Mouse (Mus musculus) forebrain, postnatal 0 days (tissue): ENCODE data around the gene Btbd1. TPM values are rescaled to one million over a fixed set of nuclear protein-coding genes. Genes with fewer than 3 reads are reported as not detected.
A peak's percentile ranks its signal among the peaks of the same experiment; 100 is the strongest.

ENCODE experiments used
- ATAC-seq: fragments of 200-750 bp; cut with Nextera tagmentation; 2 replicates; pipeline ENCODE4 v1.8.0; 2017; ENCODE audit warnings: mild to moderate bottlenecking, moderate library complexity
- DNase-seq: peaks from one replicate; pipeline ENCODE4 v3.0.0-alpha.2; 2015
- H3K27ac ChIP-seq: fragments of 300-500 bp; sonication (generic); 2 replicates; pipeline ENCODE4 v1.5.1; 2014; ENCODE audit warnings: low read depth, mild to moderate bottlenecking, antibody characterized with exemption, low read length, moderate library complexity, mixed read lengths
- H3K27me3 ChIP-seq: fragments of 300-500 bp; sonication (generic); 2 replicates; pipeline ENCODE4 v1.6.1; 2014; ENCODE audit warnings: mild to moderate bottlenecking, low read length, mixed read lengths; ENCODE audit not compliant: insufficient read depth
- H3K36me3 ChIP-seq: fragments of 300-500 bp; sonication (generic); 2 replicates; pipeline ENCODE4 v1.6.1; 2014; ENCODE audit warnings: mild to moderate bottlenecking, moderate library complexity; ENCODE audit not compliant: insufficient read depth
- H3K4me1 ChIP-seq: fragments of 300-500 bp; sonication (generic); 2 replicates; pipeline ENCODE4 v1.6.1; 2014; ENCODE audit warnings: antibody characterized with exemption; ENCODE audit not compliant: insufficient read depth
- H3K4me2 ChIP-seq: fragments of 300-500 bp; sonication (generic); 2 replicates; pipeline ENCODE4 v1.6.1; 2014; ENCODE audit warnings: low read depth, mild to moderate bottlenecking, moderate library complexity
- H3K4me3 ChIP-seq: fragments of 300-500 bp; sonication (generic); 2 replicates; pipeline ENCODE4 v1.5.1; 2014; ENCODE audit warnings: low read depth, low read length, mixed read lengths
- H3K9ac ChIP-seq: fragments of 300-500 bp; sonication (generic); 2 replicates; pipeline ENCODE4 v1.6.1; 2014; ENCODE audit warnings: mild to moderate bottlenecking
- H3K9me3 ChIP-seq: fragments of 300-500 bp; sonication (generic); 2 replicates; pipeline ENCODE4 v1.6.1; 2016; ENCODE audit warnings: low read length
- CTCF ChIP-seq: sonication (generic); IDR thresholded peaks from 2 replicates; pipeline ENCODE4 v1.5.1; 2016; ENCODE audit warnings: antibody characterized with exemption, control low read depth, low read depth
- WGBS: fragments of 180-500 bp; shearing (Covaris S2); extraction: QIAGEN DNeasy Blood & Tissue Kit; methylation state at CpG from one replicate; pipeline ENCODE4 v1.1.7; 2014; 5-methylcytosine and 5-hydroxymethylcytosine counted together
- polyA plus RNA-seq: library from polyadenylated mRNA; unstranded; fragments of >200 nt; fragmentation: Nextera tagmentation; extraction: Ambion mirVana; gene quantifications from 2 replicates; pipeline ENCODE4 v1.2.1, GENCODE M21; 2015
- total RNA-seq: library from RNA; depleted of rRNA; stranded (reverse); fragments of >200 nt; gene quantifications from 2 replicates; pipeline ENCODE4 v1.2.3, GENCODE M21; 2014; rRNA removed

The Btbd1 gene
- total RNA-seq (142 TPM in 2 replicates), polyA plus RNA-seq (101 and 104 TPM in 2 replicates)

GRCm38 (mm10) chr7:81829379-81829894 lies at the start of gene Btbd1:
Btbd1 (minus strand) TSS chr7:81829431.
- DNase-seq (peak; percentile 95), ATAC-seq (peak; percentile 94)
- WGBS: 3% methylated on average over 56 of the region's 58 CpGs
- Histone ChIP-seq H3K9me3 (no peaks in the 10 kb centered on the region), H3K4me2 (peak within 1 kb of the TSS; percentile 58), H3K4me3 (peak within 1 kb of the TSS; percentile 71), H3K27ac (peak within 1 kb of the TSS; percentile 88), H3K36me3 (no peaks in the 10 kb centered on the region), H3K27me3 (no peaks in the 10 kb centered on the region), H3K4me1 (peaks cover 27% of the 10 kb centered on the region), H3K9ac (peak within 1 kb of the TSS; percentile 87)
- TF ChIP-seq CTCF: no peak

- 81% methylated on average over 9 of the region's 9 CpGs for WGBS
- TF ChIP-seq CTCF: no peak
- no peak overlapping the region for H3K4me2 ChIP-seq
- no peaks in the 10 kb centered on the region for H3K27me3 ChIP-seq
- H3K4me1 ChIP-seq: no peaks in the 10 kb centered on the region
- ATAC-seq (no peak), DNase-seq (peak; percentile 50)
- H3K9me3 ChIP-seq: no peaks in the 10 kb centered on the region
- H3K27ac ChIP-seq: no peak overlapping the region
- no peak overlapping the region for H3K4me3 ChIP-seq
- H3K9ac ChIP-seq: no peak overlapping the region
- H3K36me3 ChIP-seq: peaks cover 3% of the 10 kb centered on the region; the same call in 1 of the 2 replicates
Measured at GRCm38 (mm10) chr7:81875372-81875771, 46.1 kb upstream of the Btbd1 start.

- Histone ChIP-seq H3K4me2 (no peak overlapping the region), H3K36me3 (peaks cover 3% of the 10 kb centered on the region; the same call in 1 of the 2 replicates), H3K4me3 (no peak overlapping the region), H3K9me3 (no peaks in the 10 kb centered on the region), H3K9ac (no peak overlapping the region), H3K27ac (no peak overlapping the region), H3K27me3 (no peaks in the 10 kb centered on the region), H3K4me1 (no peaks in the 10 kb centered on the region)
- TF ChIP-seq CTCF: no peak
- ATAC-seq (no peak), DNase-seq (no peak)
- WGBS: 55% methylated on average over 6 of the region's 6 CpGs
Measured at GRCm38 (mm10) chr7:81874636-81875035, 45.4 kb upstream of the Btbd1 start.

GRCm38 (mm10) chr7:81873807-81874206 lies 44.6 kb upstream of the Btbd1 start:
- Histone ChIP-seq H3K4me3 (no peak overlapping the region), H3K4me2 (no peak overlapping the region), H3K9me3 (no peaks in the 10 kb centered on the region), H3K36me3 (peaks cover 3% of the 10 kb centered on the region; the same call in 1 of the 2 replicates), H3K27ac (no peak overlapping the region), H3K27me3 (no peaks in the 10 kb centered on the region), H3K4me1 (no peaks in the 10 kb centered on the region), H3K9ac (no peak overlapping the region)
- TF ChIP-seq CTCF: no peak
- no peak for ATAC-seq
- no peak for DNase-seq
- 77% methylated on average over 1 of the region's 1 CpGs for WGBS

- Histone ChIP-seq H3K4me3 (no peak overlapping the region), H3K4me1 (no peaks in the 10 kb centered on the region), H3K36me3 (0 out of 2 replicates have a peak, but pooled peaks cover 1% of the 10 kb centered on the region), H3K4me2 (no peak overlapping the region), H3K9ac (no peak overlapping the region), H3K9me3 (no peaks in the 10 kb centered on the region), H3K27me3 (no peaks in the 10 kb centered on the region), H3K27ac (no peak overlapping the region)
- 85% methylated on average over 13 of the region's 13 CpGs for WGBS
- DNase-seq (no peak), ATAC-seq (no peak)
- no peak for TF ChIP-seq CTCF
Measured at GRCm38 (mm10) chr7:81872493-81873013, 43.3 kb upstream of the Btbd1 start.

GRCm38 (mm10) chr7:81868158-81868557 lies 38.9 kb upstream of the Btbd1 start:
- Histone ChIP-seq H3K9ac (no peak overlapping the region), H3K4me2 (no peak overlapping the region), H3K9me3 (no peaks in the 10 kb centered on the region), H3K27ac (no peak overlapping the region), H3K4me3 (no peak overlapping the region), H3K36me3 (no peaks in the 10 kb centered on the region), H3K27me3 (no peaks in the 10 kb centered on the region), H3K4me1 (no peaks in the 10 kb centered on the region)
- peak; percentile 91 for ATAC-seq
- peak; percentile 85 for TF ChIP-seq CTCF
- 12% methylated on average over 6 of the region's 6 CpGs for WGBS
- peak; percentile 84 for DNase-seq

GRCm38 (mm10) chr7:81867231-81867930 lies 38.1 kb upstream of the Btbd1 start:
- Histone ChIP-seq H3K9ac (no peak overlapping the region), H3K4me3 (no peak overlapping the region), H3K27ac (no peak overlapping the region), H3K27me3 (no peaks in the 10 kb centered on the region), H3K4me2 (no peak overlapping the region), H3K36me3 (no peaks in the 10 kb centered on the region), H3K9me3 (no peaks in the 10 kb centered on the region), H3K4me1 (no peaks in the 10 kb centered on the region)
- WGBS: 89% methylated on average over 9 of the region's 9 CpGs
- ATAC-seq (no peak), DNase-seq (no peak)
- TF ChIP-seq CTCF: no peak
